Mouse (Mus musculus): ENCODE results near the gene Dpep3.

GRCm38 (mm10) chr8:105988546-105988945, 9.3 kb upstream of the Dpep3 start:
- TF ChIP-seq CTCF (conservative IDR thresholded peaks at IDR 0.05; ENCODE audit: low read length), result no peak
- no peak for TF ChIP-seq POU5F1 (IDR thresholded peaks at IDR 0.05; ENCODE audit: borderline replicate concordance, low read length)
- TF ChIP-seq NANOG (IDR thresholded peaks at IDR 0.05; ENCODE audit: borderline replicate concordance, low read length), result no peak

All from E14TG2a.4 (cell line).